Mouse (Mus musculus) hindbrain, embryonic 13.5 days (tissue): ENCODE results near the gene Npcd. TPM values are rescaled to one million over a fixed set of nuclear protein-coding genes. Genes with fewer than 3 reads are reported as not detected.

Source experiments
- ATAC-seq: fragments of 200-750 bp; cut with Nextera tagmentation; 2 replicates; pipeline ENCODE4 v1.8.0; 2017; ENCODE audit warnings: moderate TSS enrichment; ENCODE audit not compliant: low FRiP score
- H3K27ac ChIP-seq: fragments of 300-500 bp; sonication (generic); 2 replicates; pipeline ENCODE4 v1.5.1; 2015; ENCODE audit warnings: inconsistent platforms, mild to moderate bottlenecking, moderate library complexity
- H3K27me3 ChIP-seq: fragments of 300-500 bp; sonication (generic); 2 replicates; pipeline ENCODE4 v1.6.1; 2015; ENCODE audit warnings: mild to moderate bottlenecking, inconsistent platforms
- H3K36me3 ChIP-seq: fragments of 300-500 bp; sonication (generic); 2 replicates; pipeline ENCODE4 v1.6.1; 2015; ENCODE audit warnings: mild to moderate bottlenecking, inconsistent platforms
- H3K4me1 ChIP-seq: fragments of 300-500 bp; sonication (generic); replicated peaks from 2 replicates; pipeline ENCODE4 v1.6.1; 2015; ENCODE audit warnings: inconsistent platforms
- H3K4me2 ChIP-seq: fragments of 300-500 bp; sonication (generic); 2 replicates; pipeline ENCODE4 v1.6.1; 2015; ENCODE audit warnings: inconsistent platforms, mild to moderate bottlenecking, moderate library complexity
- H3K4me3 ChIP-seq: fragments of 300-500 bp; sonication (generic); 2 replicates; pipeline ENCODE4 v1.5.1; 2015; ENCODE audit warnings: mild to moderate bottlenecking, inconsistent platforms
- H3K9ac ChIP-seq: fragments of 300-500 bp; sonication (generic); 2 replicates; pipeline ENCODE4 v1.6.1; 2015; ENCODE audit warnings: mild to moderate bottlenecking, inconsistent platforms
- H3K9me3 ChIP-seq: fragments of 300-500 bp; sonication (generic); 2 replicates; pipeline ENCODE4 v1.6.1; 2016; ENCODE audit warnings: inconsistent platforms
- WGBS: fragments of 180-500 bp; shearing (Covaris S2); methylation state at CpG from one replicate; pipeline ENCODE4 v1.1.7; 2015; 5-methylcytosine and 5-hydroxymethylcytosine counted together
- polyA plus RNA-seq: library from polyadenylated mRNA; unstranded; fragments of >200 nt; fragmentation: Nextera tagmentation; extraction: Ambion mirVana; gene quantifications from 2 replicates; pipeline ENCODE4 v1.2.1, GENCODE M21; 2015

Gene Npcd
- polyA plus RNA-seq, 1 experiment from 2014 or later, result 0.51 TPM

GRCm38 (mm10) chr15:79797680-79798079 lies 36.4 kb downstream of the Npcd start:
- Histone ChIP-seq H3K4me3 (no peak overlapping the region), H3K4me2 (no peak overlapping the region), H3K9me3 (no peaks in the 10 kb centered on the region), H3K4me1 (peaks cover 21% of the 10 kb centered on the region), H3K27ac (no peak overlapping the region), H3K9ac (no peak overlapping the region), H3K27me3 (peaks cover 23% of the 10 kb centered on the region), H3K36me3 (peaks cover 5% of the 10 kb centered on the region; the same call in 1 of the 2 replicates)
- WGBS, result 89% methylated on average over 8 of the region's 8 CpGs
- no peak for ATAC-seq

- H3K36me3 ChIP-seq, result peaks cover 9% of the 10 kb centered on the region; the same call in 1 of the 2 replicates
- H3K27me3 ChIP-seq, result peaks cover 23% of the 10 kb centered on the region
- H3K9ac ChIP-seq, result no peak overlapping the region
- H3K4me2 ChIP-seq, result no peak overlapping the region
- no peak overlapping the region for H3K4me3 ChIP-seq
- 82% methylated on average over 7 of the region's 7 CpGs for WGBS
- peaks cover 16% of the 10 kb centered on the region for H3K4me1 ChIP-seq
- no peak; the same call in 1 of the 2 replicates for ATAC-seq
- no peak overlapping the region for H3K27ac ChIP-seq
- no peaks in the 10 kb centered on the region for H3K9me3 ChIP-seq
Measured at GRCm38 (mm10) chr15:79797096-79797495, 36.9 kb downstream of the Npcd start.

- no peak for ATAC-seq
- Histone ChIP-seq H3K27me3 (peaks cover 21% of the 10 kb centered on the region), H3K36me3 (peaks cover 9% of the 10 kb centered on the region; the same call in 1 of the 2 replicates), H3K9me3 (no peaks in the 10 kb centered on the region), H3K4me3 (no peak overlapping the region), H3K4me2 (no peak overlapping the region), H3K4me1 (peaks cover 12% of the 10 kb centered on the region), H3K9ac (no peak overlapping the region), H3K27ac (no peak overlapping the region)
- 78% methylated on average over 12 of the region's 12 CpGs for WGBS
Measured at GRCm38 (mm10) chr15:79796256-79796655, 37.8 kb downstream of the Npcd start.

GRCm38 (mm10) chr15:79794173-79794572 lies 39.9 kb downstream of the Npcd start:
- H3K27ac ChIP-seq, result no peak overlapping the region
- no peak overlapping the region for H3K4me2 ChIP-seq
- WGBS, result 40% methylated on average over 20 of the region's 20 CpGs
- peaks cover 28% of the 10 kb centered on the region for H3K27me3 ChIP-seq
- no peaks in the 10 kb centered on the region for H3K9me3 ChIP-seq
- H3K9ac ChIP-seq, result no peak overlapping the region
- peaks cover 3% of the 10 kb centered on the region for H3K4me1 ChIP-seq
- peaks cover 15% of the 10 kb centered on the region for H3K36me3 ChIP-seq
- no peak overlapping the region for H3K4me3 ChIP-seq
- no peak for ATAC-seq

- 96% methylated on average over 9 of the region's 9 CpGs for WGBS
- H3K9me3 ChIP-seq, result no peaks in the 10 kb centered on the region
- no peak for ATAC-seq
Measured at GRCm38 (mm10) chr15:79793076-79793475, 41.0 kb downstream of the Npcd start.

GRCm38 (mm10) chr15:79792455-79792854 lies 41.6 kb downstream of the Npcd start:
- no peak overlapping the region for H3K27ac ChIP-seq
- no peak overlapping the region for H3K4me2 ChIP-seq
- H3K9me3 ChIP-seq, result no peaks in the 10 kb centered on the region
- peaks cover 10% of the 10 kb centered on the region for H3K4me1 ChIP-seq
- H3K36me3 ChIP-seq, result peaks cover 19% of the 10 kb centered on the region
- no peak overlapping the region for H3K9ac ChIP-seq
- no peak for ATAC-seq
- H3K27me3 ChIP-seq, result peaks cover 28% of the 10 kb centered on the region
- WGBS, result 17% methylated on average over 19 of the region's 19 CpGs
- no peak overlapping the region for H3K4me3 ChIP-seq

More at GRCm38 (mm10) chr15:79793076-79793475, 41.0 kb downstream of the Npcd start:
- H3K4me3 ChIP-seq, result no peak overlapping the region
- H3K36me3 ChIP-seq, result peaks cover 19% of the 10 kb centered on the region
- H3K4me1 ChIP-seq, result peaks cover 4% of the 10 kb centered on the region
- H3K4me2 ChIP-seq, result no peak overlapping the region
- peaks cover 28% of the 10 kb centered on the region for H3K27me3 ChIP-seq
- no peak overlapping the region for H3K9ac ChIP-seq
- H3K27ac ChIP-seq, result no peak overlapping the region

- Histone ChIP-seq H3K27ac (no peak overlapping the region), H3K9me3 (no peaks in the 10 kb centered on the region), H3K27me3 (peaks cover 28% of the 10 kb centered on the region), H3K4me2 (no peak overlapping the region), H3K4me3 (no peak overlapping the region), H3K36me3 (peaks cover 19% of the 10 kb centered on the region), H3K9ac (no peak overlapping the region), H3K4me1 (peaks cover 18% of the 10 kb centered on the region)
- no peak for ATAC-seq
- 2% methylated on average over 12 of the region's 12 CpGs for WGBS
Measured at GRCm38 (mm10) chr15:79791502-79791901, 42.5 kb downstream of the Npcd start.

- Histone ChIP-seq H3K27ac (no peak overlapping the region), H3K27me3 (peaks cover 28% of the 10 kb centered on the region), H3K4me1 (peaks cover 18% of the 10 kb centered on the region), H3K36me3 (peaks cover 19% of the 10 kb centered on the region), H3K9ac (no peak overlapping the region), H3K4me3 (no peak overlapping the region), H3K9me3 (no peaks in the 10 kb centered on the region), H3K4me2 (no peak overlapping the region)
- WGBS, result 85% methylated on average over 6 of the region's 6 CpGs
- ATAC-seq, result no peak
Measured at GRCm38 (mm10) chr15:79790905-79791304, 43.1 kb downstream of the Npcd start.

- 58% methylated on average over 8 of the region's 8 CpGs for WGBS
- no peak for ATAC-seq
- no peak overlapping the region for H3K4me2 ChIP-seq
- H3K36me3 ChIP-seq, result peaks cover 19% of the 10 kb centered on the region
- no peaks in the 10 kb centered on the region for H3K9me3 ChIP-seq
- peaks cover 28% of the 10 kb centered on the region for H3K27me3 ChIP-seq
- H3K4me3 ChIP-seq, result no peak overlapping the region
- H3K27ac ChIP-seq, result no peak overlapping the region
- peaks cover 15% of the 10 kb centered on the region for H3K4me1 ChIP-seq
- no peak overlapping the region for H3K9ac ChIP-seq
Measured at GRCm38 (mm10) chr15:79790111-79790510, 43.9 kb downstream of the Npcd start.

GRCm38 (mm10) chr15:79787815-79788214 lies 46.2 kb downstream of the Npcd start:
- H3K36me3 ChIP-seq, result peaks cover 14% of the 10 kb centered on the region
- H3K27ac ChIP-seq, result peak overlapping the region; percentile 52; the same call in 1 of the 2 replicates
- H3K4me3 ChIP-seq, result no peak overlapping the region
- no peak overlapping the region for H3K4me2 ChIP-seq
- no peak for ATAC-seq
- peak overlapping the region; percentile 39; the same call in 1 of the 2 replicates for H3K9ac ChIP-seq
- WGBS, result 39% methylated on average over 8 of the region's 8 CpGs
- H3K27me3 ChIP-seq, result peaks cover 24% of the 10 kb centered on the region
- H3K9me3 ChIP-seq, result no peaks in the 10 kb centered on the region
- H3K4me1 ChIP-seq, result peaks cover 15% of the 10 kb centered on the region

- Histone ChIP-seq H3K36me3 (peaks cover 10% of the 10 kb centered on the region), H3K9me3 (no peaks in the 10 kb centered on the region), H3K4me3 (no peak overlapping the region), H3K27ac (no peak overlapping the region), H3K27me3 (peaks cover 11% of the 10 kb centered on the region; the same call in 1 of the 2 replicates), H3K4me1 (peaks cover 15% of the 10 kb centered on the region), H3K4me2 (no peak overlapping the region), H3K9ac (no peak overlapping the region)
- 82% methylated on average over 1 of the region's 1 CpGs for WGBS
- ATAC-seq, result no peak
Measured at GRCm38 (mm10) chr15:79785056-79785455, 49.0 kb downstream of the Npcd start.

GRCm38 (mm10) chr15:79777749-79778148 lies 56.3 kb downstream of the Npcd start, which contains the start of gene Dnal4:
Gene Dnal4, minus strand, starts transcription at chr15:79777849.
- Histone ChIP-seq H3K27me3 (0 out of 2 replicates have a peak, but pooled peaks cover 6% of the 10 kb centered on the region), H3K4me1 (peaks cover 20% of the 10 kb centered on the region)
- no peak for ATAC-seq

GRCm38 (mm10) chr15:79775662-79776061 lies 58.4 kb downstream of the Npcd start:
- WGBS, result 68% methylated on average over 7 of the region's 7 CpGs

More at GRCm38 (mm10) chr15:79777749-79778148, 56.3 kb downstream of the Npcd start, which contains the start of gene Dnal4:
- H3K9me3 ChIP-seq, result no peaks in the 10 kb centered on the region
- no peak within 1 kb of the TSS for H3K4me3 ChIP-seq
- H3K9ac ChIP-seq, result no peak within 1 kb of the TSS
- no peak within 1 kb of the TSS for H3K4me2 ChIP-seq
- H3K36me3 ChIP-seq, result no peaks in the 10 kb centered on the region
- no peak within 1 kb of the TSS for H3K27ac ChIP-seq

More at GRCm38 (mm10) chr15:79775662-79776061, 58.4 kb downstream of the Npcd start:
- Histone ChIP-seq H3K27ac (no peak overlapping the region), H3K36me3 (no peaks in the 10 kb centered on the region), H3K9me3 (no peaks in the 10 kb centered on the region), H3K27me3 (no peaks in the 10 kb centered on the region), H3K4me3 (no peak overlapping the region), H3K4me1 (peaks cover 32% of the 10 kb centered on the region), H3K9ac (peak overlapping the region; percentile 87), H3K4me2 (peak overlapping the region; percentile 64; the same call in 1 of the 2 replicates)
- ATAC-seq, result no peak
